Mouse (Mus musculus) stomach, embryonic 14.5 days (tissue): Measurements from ENCODE around the gene Frs3. TPM values are rescaled to one million over a fixed set of nuclear protein-coding genes. Genes with fewer than 3 reads are reported as not detected.

ENCODE experiments used
- ATAC-seq: fragments of 200-750 bp; cut with Nextera tagmentation; 2 replicates; pipeline ENCODE4 v1.8.0; 2017; ENCODE audit warnings: low read depth, moderate TSS enrichment; ENCODE audit not compliant: insufficient number of reproducible peaks, insufficient read depth, low FRiP score
- H3K27ac ChIP-seq: fragments of 300-500 bp; sonication (generic); 2 replicates; pipeline ENCODE4 v1.5.1; 2014; ENCODE audit warnings: mild to moderate bottlenecking, low read length, moderate library complexity, mixed read lengths
- H3K27me3 ChIP-seq: fragments of 300-500 bp; sonication (generic); 2 replicates; pipeline ENCODE4 v1.6.1; 2014; ENCODE audit warnings: low read length, control low read depth, mixed read lengths; ENCODE audit not compliant: control insufficient read depth, insufficient read depth
- H3K36me3 ChIP-seq: fragments of 300-500 bp; sonication (generic); 2 replicates; pipeline ENCODE4 v1.6.1; 2014; ENCODE audit warnings: mild to moderate bottlenecking, control low read depth, low read length, moderate library complexity, mixed read lengths; ENCODE audit not compliant: control insufficient read depth, insufficient read depth
- H3K4me1 ChIP-seq: fragments of 300-500 bp; sonication (generic); 2 replicates; pipeline ENCODE4 v1.6.1; 2014; ENCODE audit warnings: low read length, control low read depth, mixed read lengths; ENCODE audit not compliant: control insufficient read depth, insufficient read depth
- H3K4me2 ChIP-seq: fragments of 300-500 bp; sonication (generic); replicated peaks from 2 replicates; pipeline ENCODE4 v1.6.1; 2014; ENCODE audit warnings: low read depth, low read length, control low read depth
- H3K4me3 ChIP-seq: fragments of 300-500 bp; sonication (generic); 2 replicates; pipeline ENCODE4 v1.5.1; 2014; ENCODE audit warnings: low read depth, low read length, control low read depth
- H3K9ac ChIP-seq: fragments of 300-500 bp; sonication (generic); replicated peaks from 2 replicates; pipeline ENCODE4 v1.6.1; 2014; ENCODE audit warnings: low read depth, mild to moderate bottlenecking, control low read depth, low read length, moderate library complexity, mixed read lengths
- H3K9me3 ChIP-seq: fragments of 300-500 bp; sonication (generic); 2 replicates; pipeline ENCODE4 v1.6.1; 2016; ENCODE audit warnings: low read depth, low read length, control low read depth; ENCODE audit not compliant: control insufficient read depth
- WGBS: fragments of 180-500 bp; shearing (Covaris S2); extraction: QIAGEN DNeasy Blood & Tissue Kit; methylation state at CpG from one replicate; pipeline ENCODE4 v1.1.7; 2014; 5-methylcytosine and 5-hydroxymethylcytosine counted together
- polyA plus RNA-seq: library from polyadenylated mRNA; unstranded; fragments of >200 nt; fragmentation: Nextera tagmentation; extraction: Ambion mirVana; gene quantifications from 2 replicates; pipeline ENCODE4 v1.2.1, GENCODE M21; 2014

Frs3 gene
- polyA plus RNA-seq, 1 experiment from 2014 or later = 5.2 TPM

DNA sequence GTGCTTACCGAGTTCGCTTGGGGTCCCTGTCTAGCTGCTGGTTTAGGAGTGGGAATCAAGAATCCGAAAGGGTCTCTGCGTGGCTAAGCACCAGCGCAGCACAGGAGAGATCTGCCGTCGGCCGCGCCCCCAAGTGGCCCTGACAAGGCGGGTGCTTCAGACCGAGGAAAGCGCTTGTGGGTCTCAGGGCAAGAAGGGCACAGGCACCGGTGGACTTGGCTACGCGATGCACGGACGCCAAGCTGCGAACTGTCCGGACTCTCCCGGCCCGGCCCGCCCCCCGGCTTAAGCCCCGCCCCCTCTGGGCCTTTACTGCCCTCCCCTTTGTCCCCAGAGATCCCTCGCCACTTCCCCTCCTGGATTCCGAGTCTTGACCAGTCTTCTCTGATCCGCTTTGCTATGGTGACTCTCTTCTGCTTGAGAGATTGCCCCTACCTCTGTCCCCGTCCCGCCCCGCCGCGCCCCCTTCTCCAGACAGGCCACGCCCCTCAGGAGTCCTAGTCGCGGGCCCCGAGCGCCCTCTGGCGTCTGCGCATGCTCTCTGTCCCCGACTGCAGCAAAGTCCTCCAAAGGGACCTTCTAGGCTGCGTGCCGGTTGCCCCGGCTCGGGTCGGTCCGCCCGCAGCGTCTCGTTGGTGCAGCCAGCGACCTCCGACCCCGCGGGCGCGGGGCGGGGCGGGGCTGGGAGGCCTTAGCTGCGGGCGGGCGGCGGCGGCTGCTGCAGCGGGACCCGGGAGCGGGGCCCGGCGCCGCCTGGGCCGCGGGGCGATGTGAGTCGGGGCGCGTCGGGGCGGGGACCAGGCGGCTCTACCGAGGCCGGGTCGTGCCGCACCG lies 5.9 kb downstream of the Frs3 start, which contains the start of gene Prickle4:
TSS of gene Prickle4 (minus strand) at position 234 of the 834 bp plus-strand sequence.
- H3K27ac ChIP-seq = peak within 1 kb of the TSS; percentile 27
- H3K27me3 ChIP-seq = no peaks in the 10 kb centered on the region
- peaks cover 8% of the 10 kb centered on the region; the same call in 1 of the 2 replicates for H3K4me1 ChIP-seq
- peak within 1 kb of the TSS; percentile 59 for H3K4me3 ChIP-seq
- peak within 1 kb of the TSS; percentile 82 for H3K4me2 ChIP-seq
- H3K36me3 ChIP-seq = no peaks in the 10 kb centered on the region
- WGBS = under 1% methylated on average over 78 of the region's 82 CpGs
- H3K9ac ChIP-seq = peak within 1 kb of the TSS; percentile 74
- ATAC-seq = peak; percentile 90
- H3K9me3 ChIP-seq = no peaks in the 10 kb centered on the region

DNA sequence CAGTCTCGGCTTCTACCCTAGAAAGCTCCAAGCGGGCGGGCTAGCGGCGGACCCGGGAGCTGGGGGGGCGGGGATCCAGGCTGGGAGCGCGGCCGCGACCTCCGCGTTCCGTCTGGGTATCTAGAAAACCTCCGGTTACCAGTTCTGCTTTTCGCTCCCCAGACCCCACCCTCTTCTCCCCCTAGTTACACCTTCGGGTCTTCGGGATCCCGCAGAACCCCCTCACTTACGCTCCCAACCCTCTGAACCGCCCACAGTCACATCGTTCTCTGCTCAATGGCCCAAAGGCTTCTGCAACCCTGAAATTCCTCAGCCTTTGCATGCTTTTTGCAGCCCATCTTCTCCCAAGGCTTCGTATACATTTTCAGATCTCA lies 6.5 kb downstream of the Frs3 start:
- Histone ChIP-seq H3K4me2 (peak overlapping the region; percentile 82), H3K27ac (peak overlapping the region; percentile 27; the same call in 1 of the 2 replicates), H3K9ac (peak overlapping the region; percentile 74), H3K27me3 (no peaks in the 10 kb centered on the region), H3K36me3 (0 out of 2 replicates have a peak, but pooled peaks cover 3% of the 10 kb centered on the region), H3K9me3 (no peaks in the 10 kb centered on the region), H3K4me3 (peak overlapping the region; percentile 59), H3K4me1 (peaks cover 8% of the 10 kb centered on the region; the same call in 1 of the 2 replicates)
- ATAC-seq = no peak; the same call in 1 of the 2 replicates
- WGBS = 0% methylated on average over 20 of the region's 23 CpGs

DNA sequence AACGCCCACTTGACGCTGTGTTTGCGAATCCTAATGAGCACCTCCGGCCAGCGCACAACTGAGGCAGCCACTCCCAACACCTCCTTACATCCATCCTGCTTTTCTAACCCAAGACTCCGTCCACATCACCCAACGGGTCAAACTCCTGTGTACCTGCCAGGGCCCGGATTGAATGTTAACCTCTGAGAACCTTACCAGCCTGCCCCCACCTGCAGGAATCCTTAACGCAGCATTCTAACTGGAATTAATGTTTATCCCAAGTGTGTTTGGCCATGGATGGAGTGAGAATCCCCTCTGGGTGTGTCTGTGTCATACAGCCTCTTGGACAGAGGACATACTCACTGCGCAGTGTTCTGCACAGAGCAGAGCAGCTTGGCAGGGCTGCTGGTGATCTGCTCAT lies 9.3 kb downstream of the Frs3 start:
- no peaks in the 10 kb centered on the region for H3K9me3 ChIP-seq
- ATAC-seq = no peak
- 88% methylated on average over 10 of the region's 10 CpGs for WGBS
- H3K27ac ChIP-seq = no peak overlapping the region
- peaks cover 8% of the 10 kb centered on the region; the same call in 1 of the 2 replicates for H3K4me1 ChIP-seq
- no peak overlapping the region for H3K9ac ChIP-seq
- no peak overlapping the region for H3K4me3 ChIP-seq
- no peaks in the 10 kb centered on the region for H3K27me3 ChIP-seq
- no peak overlapping the region for H3K4me2 ChIP-seq
- H3K36me3 ChIP-seq = peaks cover 3% of the 10 kb centered on the region; the same call in 1 of the 2 replicates

DNA sequence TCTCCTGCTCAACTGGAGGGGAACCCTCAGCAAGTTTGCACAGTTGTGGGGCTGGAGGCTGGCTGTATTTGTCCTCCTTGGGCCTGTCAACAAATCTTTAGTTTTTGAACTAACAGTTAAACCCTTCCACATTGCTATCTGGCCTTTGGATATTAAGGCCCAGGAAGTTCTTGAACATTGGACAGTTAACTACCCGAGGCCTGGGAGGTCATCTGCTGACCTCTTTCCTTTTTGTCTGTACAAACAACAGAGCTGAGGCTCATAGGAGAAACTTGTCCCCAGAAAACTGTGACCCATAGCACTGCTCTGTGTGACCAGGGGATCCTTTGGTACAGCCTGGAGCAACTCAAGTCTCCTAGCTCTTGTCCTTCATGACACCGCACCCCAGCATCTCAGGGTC lies 10.2 kb downstream of the Frs3 start:
- H3K36me3 ChIP-seq = peaks cover 3% of the 10 kb centered on the region; the same call in 1 of the 2 replicates
- 80% methylated on average over 2 of the region's 2 CpGs for WGBS
- H3K4me1 ChIP-seq = peaks cover 7% of the 10 kb centered on the region; the same call in 1 of the 2 replicates
- ATAC-seq = no peak
- H3K4me2 ChIP-seq = no peak overlapping the region
- no peak overlapping the region for H3K4me3 ChIP-seq
- H3K9ac ChIP-seq = no peak overlapping the region
- H3K27me3 ChIP-seq = no peaks in the 10 kb centered on the region
- H3K9me3 ChIP-seq = no peaks in the 10 kb centered on the region
- H3K27ac ChIP-seq = no peak overlapping the region

- Histone ChIP-seq H3K9ac (no peak overlapping the region), H3K27ac (no peak overlapping the region)
- WGBS = 73% methylated on average over 9 of the region's 9 CpGs
These were observed 13.0 kb downstream of the Frs3 start for GRCm38 (mm10) chr17:47701793-47702192.

GRCm38 (mm10) chr17:47702548-47703345 lies 13.9 kb downstream of the Frs3 start:
- WGBS = 40% methylated on average over 28 of the region's 28 CpGs
- Histone ChIP-seq H3K27ac (no peak overlapping the region), H3K4me2 (no peak overlapping the region), H3K9me3 (no peaks in the 10 kb centered on the region), H3K36me3 (peaks cover 3% of the 10 kb centered on the region; the same call in 1 of the 2 replicates), H3K4me1 (peaks cover 5% of the 10 kb centered on the region; the same call in 1 of the 2 replicates), H3K4me3 (no peak overlapping the region), H3K27me3 (no peaks in the 10 kb centered on the region), H3K9ac (no peak overlapping the region)
- ATAC-seq = peak; percentile 5; the same call in 1 of the 2 replicates

More at GRCm38 (mm10) chr17:47701793-47702192, 13.0 kb downstream of the Frs3 start:
- peaks cover 3% of the 10 kb centered on the region; the same call in 1 of the 2 replicates for H3K36me3 ChIP-seq
- no peak for ATAC-seq
- H3K4me3 ChIP-seq = no peak overlapping the region
- no peaks in the 10 kb centered on the region for H3K9me3 ChIP-seq
- peaks cover 4% of the 10 kb centered on the region; the same call in 1 of the 2 replicates for H3K4me1 ChIP-seq
- no peak overlapping the region for H3K4me2 ChIP-seq
- no peaks in the 10 kb centered on the region for H3K27me3 ChIP-seq

DNA sequence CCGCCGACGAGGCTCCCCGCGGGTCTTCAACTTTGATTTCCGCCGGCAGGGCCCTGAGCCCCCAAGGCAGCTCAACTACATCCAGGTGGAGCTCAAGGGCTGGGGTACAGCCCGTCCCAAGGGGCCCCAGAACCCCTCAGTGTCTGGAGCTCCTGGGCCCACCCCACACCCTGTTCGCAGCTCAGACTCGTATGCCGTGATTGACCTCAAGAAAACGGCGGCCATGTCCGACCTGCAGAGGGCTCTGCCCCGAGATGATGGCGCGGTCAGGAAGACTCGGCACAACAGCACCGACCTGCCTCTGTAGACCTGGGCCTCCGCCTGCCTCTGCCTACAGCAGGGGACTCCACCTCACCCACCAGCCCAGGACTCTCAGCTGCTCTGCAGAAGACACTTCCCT lies 14.7 kb downstream of the Frs3 start:
- Histone ChIP-seq H3K27me3 (no peaks in the 10 kb centered on the region), H3K4me2 (no peak overlapping the region), H3K4me3 (no peak overlapping the region), H3K9ac (no peak overlapping the region), H3K9me3 (no peaks in the 10 kb centered on the region), H3K36me3 (peaks cover 3% of the 10 kb centered on the region; the same call in 1 of the 2 replicates), H3K27ac (no peak overlapping the region), H3K4me1 (peaks cover 5% of the 10 kb centered on the region; the same call in 1 of the 2 replicates)
- no peak for ATAC-seq
- WGBS = 39% methylated on average over 20 of the region's 20 CpGs

- H3K9me3 ChIP-seq = no peaks in the 10 kb centered on the region
- no peak for ATAC-seq
- H3K27me3 ChIP-seq = no peaks in the 10 kb centered on the region
- H3K4me3 ChIP-seq = no peak overlapping the region
- peaks cover 3% of the 10 kb centered on the region; the same call in 1 of the 2 replicates for H3K36me3 ChIP-seq
- H3K4me1 ChIP-seq = peaks cover 8% of the 10 kb centered on the region; the same call in 1 of the 2 replicates
- H3K27ac ChIP-seq = no peak overlapping the region
- no peak overlapping the region for H3K9ac ChIP-seq
- no peak overlapping the region for H3K4me2 ChIP-seq
- 80% methylated on average over 4 of the region's 4 CpGs for WGBS
These were observed 15.9 kb downstream of the Frs3 start for GRCm38 (mm10) chr17:47704692-47705091.
